Mouse (Mus musculus) hindbrain, postnatal 0 days (tissue): Measurements from ENCODE around the gene Fryl. TPM values are rescaled to one million over a fixed set of nuclear protein-coding genes. Genes with fewer than 3 reads are reported as not detected.

Experiments used
- ATAC-seq: fragments of 200-750 bp; cut with Nextera tagmentation; 2 replicates; pipeline ENCODE4 v1.8.0; 2017; ENCODE audit warnings: mild to moderate bottlenecking, moderate TSS enrichment, moderate library complexity
- DNase-seq: peaks from one replicate; pipeline ENCODE4 v3.0.0-alpha.2; 2015; ENCODE audit warnings: low spot score
- H3K27ac ChIP-seq: fragments of 300-500 bp; sonication (generic); 2 replicates; pipeline ENCODE4 v1.5.1; 2014; ENCODE audit warnings: mild to moderate bottlenecking
- H3K27me3 ChIP-seq: fragments of 300-500 bp; sonication (generic); 2 replicates; pipeline ENCODE4 v1.6.1; 2014; ENCODE audit warnings: low read length, mixed read lengths; ENCODE audit not compliant: insufficient read depth
- H3K36me3 ChIP-seq: fragments of 300-500 bp; sonication (generic); 2 replicates; pipeline ENCODE4 v1.6.1; 2014; ENCODE audit warnings: low read length, mixed read lengths; ENCODE audit not compliant: insufficient read depth
- H3K4me1 ChIP-seq: fragments of 300-500 bp; sonication (generic); 2 replicates; pipeline ENCODE4 v1.6.1; 2014; ENCODE audit warnings: antibody characterized with exemption, low read length, mixed read lengths; ENCODE audit not compliant: insufficient read depth
- H3K4me2 ChIP-seq: fragments of 300-500 bp; sonication (generic); 2 replicates; pipeline ENCODE4 v1.6.1; 2014; ENCODE audit warnings: low read depth, mild to moderate bottlenecking, low read length, moderate library complexity, mixed read lengths
- H3K4me3 ChIP-seq: fragments of 300-500 bp; sonication (generic); 2 replicates; pipeline ENCODE4 v1.5.1; 2014; ENCODE audit warnings: low read length
- H3K9ac ChIP-seq: fragments of 300-500 bp; sonication (generic); replicated peaks from 2 replicates; pipeline ENCODE4 v1.6.1; 2014; ENCODE audit warnings: mild to moderate bottlenecking, low read length, moderate library complexity, mixed read lengths
- H3K9me3 ChIP-seq: fragments of 300-500 bp; sonication (generic); 2 replicates; pipeline ENCODE4 v1.6.1; 2016; ENCODE audit warnings: low read length, mixed read lengths
- CTCF ChIP-seq: IDR thresholded peaks from 2 replicates; pipeline ENCODE4 v1.5.1; 2016; ENCODE audit warnings: antibody characterized with exemption, control low read depth, low read depth
- WGBS: fragments of 180-500 bp; shearing (Covaris S2); extraction: QIAGEN DNeasy Blood & Tissue Kit; methylation state at CpG from one replicate; pipeline ENCODE4 v1.1.7; 2014; 5-methylcytosine and 5-hydroxymethylcytosine counted together
- polyA plus RNA-seq: library from polyadenylated mRNA; unstranded; fragments of >200 nt; fragmentation: Nextera tagmentation; extraction: Ambion mirVana; gene quantifications from 2 replicates; pipeline ENCODE4 v1.2.1, GENCODE M21; 2015
- total RNA-seq: library from RNA; depleted of rRNA; stranded (reverse); fragments of >200 nt; gene quantifications from 2 replicates; pipeline ENCODE4 v1.2.3, GENCODE M21; 2014

Gene Fryl
- total and polyA plus RNA-seq, 2 experiments from 2014 or later = 20.5 to 69.4 TPM

DNA sequence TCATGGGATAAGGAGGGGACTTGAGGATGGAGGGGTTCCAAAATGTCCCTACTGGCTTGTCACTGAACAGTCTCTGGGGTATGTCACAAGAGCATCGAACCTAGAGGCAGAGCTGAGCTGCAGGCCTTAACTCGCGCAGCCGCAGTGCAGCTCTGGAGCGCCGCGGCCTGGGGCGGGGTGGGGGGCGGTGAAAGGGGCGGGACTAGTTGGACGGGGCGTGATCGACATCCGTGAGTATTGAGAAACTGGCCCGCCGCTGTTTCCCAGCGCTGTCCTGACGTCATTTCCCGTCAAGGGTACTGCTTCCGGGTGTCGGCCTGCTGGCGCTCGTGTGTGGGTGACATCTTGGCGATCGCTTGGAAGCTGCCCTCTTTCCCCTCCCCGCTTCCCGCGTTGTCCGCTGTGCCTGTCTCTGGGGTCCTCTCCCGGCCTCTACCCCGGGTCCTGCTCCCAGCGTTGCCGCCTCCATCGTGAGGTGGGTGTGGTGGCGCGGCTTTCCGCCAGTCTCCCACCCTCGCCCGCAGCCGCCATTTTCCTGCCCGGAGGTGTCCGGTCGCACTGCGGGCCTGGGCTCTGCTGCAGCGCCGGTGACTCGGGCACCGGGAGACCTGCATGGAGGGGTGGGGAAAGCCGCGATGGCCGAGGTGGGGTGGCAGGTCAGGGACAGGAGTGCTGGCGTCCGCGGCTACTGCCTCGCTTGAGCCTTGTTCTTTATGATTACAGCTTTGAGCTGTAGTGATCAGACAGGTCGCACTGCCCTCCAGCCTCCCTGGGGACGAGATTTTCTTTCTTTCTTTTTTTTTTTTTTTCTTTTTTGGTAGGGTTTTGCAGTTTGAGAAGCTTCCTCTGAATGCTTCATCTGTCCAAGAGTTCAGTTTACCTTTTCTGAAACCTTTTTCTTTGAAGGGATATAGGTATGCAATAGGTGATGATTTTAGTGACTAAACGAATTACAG lies 36.4 kb upstream of the Fryl start, which contains the start of gene Ociad1:
Gene Ociad1 (plus strand): TSS at position 283 of the 956 bp plus-strand sequence.
- DNase-seq (peak; percentile 99), ATAC-seq (peak; percentile 100)
- peak; percentile 41 for TF ChIP-seq CTCF
- peak within 1 kb of the TSS; percentile 84 for H3K4me3 ChIP-seq
- peaks cover 7% of the 10 kb centered on the region; the same call in 1 of the 2 replicates for H3K36me3 ChIP-seq
- no peaks in the 10 kb centered on the region for H3K4me1 ChIP-seq
- H3K9me3 ChIP-seq = no peaks in the 10 kb centered on the region
- peak within 1 kb of the TSS; percentile 59 for H3K4me2 ChIP-seq
- peak within 1 kb of the TSS; percentile 98 for H3K27ac ChIP-seq
- H3K9ac ChIP-seq = peak within 1 kb of the TSS; percentile 98
- WGBS = under 1% methylated on average over 58 of the region's 58 CpGs
- H3K27me3 ChIP-seq = no peaks in the 10 kb centered on the region

DNA sequence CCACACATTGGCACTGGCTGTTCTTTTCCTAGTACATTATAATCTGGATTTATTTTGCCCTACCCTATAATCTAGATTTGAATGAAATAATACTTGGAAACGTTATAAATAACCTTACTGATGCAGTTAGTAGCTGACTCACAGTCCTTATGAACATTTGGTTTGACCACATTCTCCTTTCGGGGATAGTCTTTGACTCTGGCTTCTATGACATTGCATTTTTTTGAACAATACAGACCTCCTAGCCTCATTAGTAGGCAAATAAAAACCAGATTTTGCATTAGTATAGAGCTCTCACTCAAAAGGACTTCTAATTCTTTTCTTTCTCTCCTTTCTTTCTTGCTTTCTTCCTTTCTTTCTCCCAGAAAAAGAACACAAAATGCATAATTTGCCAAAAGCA lies 33.5 kb upstream of the Fryl start:
- DNase-seq = no peak
- TF ChIP-seq CTCF = no peak
- Histone ChIP-seq H3K9me3 (no peaks in the 10 kb centered on the region), H3K27me3 (no peaks in the 10 kb centered on the region), H3K4me2 (no peak overlapping the region), H3K27ac (no peak overlapping the region), H3K36me3 (no peaks in the 10 kb centered on the region), H3K4me1 (no peaks in the 10 kb centered on the region), H3K4me3 (no peak overlapping the region), H3K9ac (no peak overlapping the region)
- WGBS = 67% methylated on average over 2 of the region's 2 CpGs
- ATAC-seq = no peak

DNA sequence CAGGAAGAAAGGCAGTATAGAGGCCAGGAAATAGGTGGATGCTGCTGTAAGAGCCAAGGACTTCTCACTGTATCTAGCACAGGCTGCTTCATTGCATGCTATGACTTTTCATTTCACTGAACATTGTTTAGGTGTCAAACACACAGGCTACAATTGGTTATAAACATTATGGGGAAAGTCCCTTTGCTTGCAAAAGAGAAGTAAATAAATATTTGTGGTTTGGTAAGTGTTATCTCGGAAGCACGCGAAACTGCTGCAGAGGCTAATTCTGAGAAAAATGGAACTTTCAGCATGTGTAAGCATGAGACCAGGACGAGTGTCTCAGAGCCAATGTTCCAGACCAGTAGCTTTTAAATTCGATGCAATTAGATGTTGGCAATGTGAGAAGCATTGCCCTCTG lies 30.2 kb upstream of the Fryl start:
- no peaks in the 10 kb centered on the region for H3K9me3 ChIP-seq
- no peak for TF ChIP-seq CTCF
- no peak for ATAC-seq

DNA sequence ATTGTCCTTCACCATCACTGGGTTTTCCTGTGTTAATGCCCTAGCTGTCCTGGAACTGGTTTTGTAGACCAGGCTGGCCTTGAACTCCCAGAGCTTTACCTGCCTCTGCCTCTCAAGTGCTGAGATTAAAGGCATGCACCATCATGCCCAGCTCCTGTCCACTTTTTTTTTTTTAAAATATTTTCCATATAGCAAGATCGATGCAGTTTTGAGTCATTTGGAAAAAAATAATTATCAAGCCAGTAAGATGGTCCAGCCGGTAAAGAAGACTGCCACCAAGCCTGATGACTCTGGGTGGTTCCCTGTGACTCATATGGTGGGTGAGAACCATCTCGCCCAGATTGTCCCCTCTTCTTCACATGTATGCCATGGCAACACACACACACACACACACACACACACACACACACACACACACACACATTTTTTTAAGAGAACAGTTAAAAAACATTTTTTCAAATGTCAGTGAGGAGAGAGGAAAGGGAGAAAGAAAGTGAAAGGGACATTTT lies 29.1 kb upstream of the Fryl start:
- no peaks in the 10 kb centered on the region for H3K4me1 ChIP-seq
- DNase-seq (no peak), ATAC-seq (no peak)
- no peaks in the 10 kb centered on the region for H3K27me3 ChIP-seq
- no peak for TF ChIP-seq CTCF
- H3K36me3 ChIP-seq = no peaks in the 10 kb centered on the region
- 92% methylated on average over 3 of the region's 3 CpGs for WGBS
- H3K9ac ChIP-seq = no peak overlapping the region
- H3K4me2 ChIP-seq = no peak overlapping the region
- H3K9me3 ChIP-seq = no peaks in the 10 kb centered on the region
- H3K27ac ChIP-seq = no peak overlapping the region
- no peak overlapping the region for H3K4me3 ChIP-seq

More for the DNA sequence above, 30.2 kb upstream of the Fryl start:
- DNase-seq = no peak
- no peaks in the 10 kb centered on the region for H3K27me3 ChIP-seq
- no peaks in the 10 kb centered on the region for H3K4me1 ChIP-seq
- H3K36me3 ChIP-seq = no peaks in the 10 kb centered on the region
- H3K27ac ChIP-seq = no peak overlapping the region
- H3K9ac ChIP-seq = no peak overlapping the region
- H3K4me2 ChIP-seq = no peak overlapping the region
- 80% methylated on average over 5 of the region's 5 CpGs for WGBS
- no peak overlapping the region for H3K4me3 ChIP-seq

DNA sequence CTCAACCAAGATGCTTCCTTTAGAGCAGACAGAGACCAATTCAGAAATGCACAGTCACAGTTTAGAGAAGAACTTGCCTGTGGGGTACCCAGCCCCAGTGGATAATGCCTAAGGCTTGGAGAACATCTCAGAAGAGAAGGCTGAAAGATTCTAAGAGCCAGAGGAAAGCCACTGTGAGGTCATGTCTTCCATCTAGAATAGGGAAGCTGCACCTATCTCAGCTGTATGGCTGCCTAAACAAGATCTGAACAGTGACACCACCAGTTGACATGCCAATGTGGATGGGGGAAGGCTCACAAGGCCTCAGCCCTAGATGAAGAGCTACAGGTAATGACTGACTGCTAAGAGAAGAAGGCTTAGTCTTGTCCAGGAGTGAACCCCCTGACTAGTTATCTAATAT lies 27.6 kb upstream of the Fryl start:
- DNase-seq (no peak), ATAC-seq (no peak)
- no peak overlapping the region for H3K4me2 ChIP-seq
- no peak overlapping the region for H3K9ac ChIP-seq
- H3K27me3 ChIP-seq = no peaks in the 10 kb centered on the region
- no peaks in the 10 kb centered on the region for H3K4me1 ChIP-seq
- no peak overlapping the region for H3K27ac ChIP-seq
- no peaks in the 10 kb centered on the region for H3K36me3 ChIP-seq
- no peak overlapping the region for H3K4me3 ChIP-seq
- H3K9me3 ChIP-seq = no peaks in the 10 kb centered on the region
- no peak for TF ChIP-seq CTCF

DNA sequence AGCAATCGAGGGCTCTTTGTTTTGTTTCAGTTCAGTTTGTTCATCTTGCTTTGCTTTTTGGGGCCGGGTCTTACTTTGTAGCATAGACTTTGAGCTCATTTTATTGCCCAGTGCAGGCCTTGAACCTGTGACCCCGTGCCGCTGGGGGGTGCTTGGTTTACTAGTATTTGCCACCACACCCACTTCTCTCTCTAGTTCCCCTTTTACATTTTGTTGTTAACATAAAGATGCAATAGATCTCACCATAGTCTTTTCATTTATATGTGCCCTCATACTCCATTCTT lies 24.1 kb upstream of the Fryl start:
- Histone ChIP-seq H3K9me3 (no peaks in the 10 kb centered on the region), H3K4me3 (no peak overlapping the region), H3K27me3 (no peaks in the 10 kb centered on the region), H3K4me2 (no peak overlapping the region), H3K36me3 (no peaks in the 10 kb centered on the region), H3K9ac (no peak overlapping the region), H3K4me1 (no peaks in the 10 kb centered on the region), H3K27ac (no peak overlapping the region)
- 75% methylated on average over 4 of the region's 4 CpGs for WGBS
- no peak for TF ChIP-seq CTCF
- ATAC-seq (no peak), DNase-seq (no peak)
